Mouse (Mus musculus): Measurements from ENCODE around the gene Prune2.

Prune2 gene

GRCm38 (mm10) chr19:17264481-17265196 is 308.7 kb downstream of the Prune2 start:
- DNase-seq: no peak

- DNase-seq: no peak
Measured at GRCm38 (mm10) chr19:17268669-17269068, 312.8 kb downstream of the Prune2 start.

- DNase-seq: peak; percentile 95
Measured at GRCm38 (mm10) chr19:17271179-17271622, 315.3 kb downstream of the Prune2 start.

- DNase-seq: no peak
Measured at GRCm38 (mm10) chr19:17272988-17273387, 317.1 kb downstream of the Prune2 start.
